Mouse (Mus musculus) embryonic facial prominence, embryonic 12.5 days (tissue): Measurements from ENCODE around the gene Socs7. TPM values are rescaled to one million over a fixed set of nuclear protein-coding genes. Genes with fewer than 3 reads are reported as not detected.

ENCODE experiments used
- ATAC-seq: fragments of 200-750 bp; cut with Nextera tagmentation; 2 replicates; pipeline ENCODE4 v1.8.0; 2017; ENCODE audit not compliant: insufficient number of reproducible peaks, insufficient read depth, low FRiP score, low TSS enrichment
- H3K27ac ChIP-seq: fragments of 300-500 bp; sonication (generic); 2 replicates; pipeline ENCODE4 v1.5.1; 2016; ENCODE audit warnings: mild to moderate bottlenecking
- H3K27me3 ChIP-seq: fragments of 300-500 bp; sonication (generic); 2 replicates; pipeline ENCODE4 v1.6.1; 2016; ENCODE audit warnings: mild to moderate bottlenecking, moderate library complexity
- H3K36me3 ChIP-seq: fragments of 300-500 bp; sonication (generic); 2 replicates; pipeline ENCODE4 v1.6.1; 2016; ENCODE audit warnings: mild to moderate bottlenecking
- H3K4me1 ChIP-seq: fragments of 300-500 bp; sonication (generic); 2 replicates; pipeline ENCODE4 v1.6.1; 2016
- H3K4me2 ChIP-seq: fragments of 300-500 bp; sonication (generic); replicated peaks from 2 replicates; pipeline ENCODE4 v1.6.1; 2016; ENCODE audit warnings: mild to moderate bottlenecking, moderate library complexity
- H3K4me3 ChIP-seq: fragments of 300-500 bp; sonication (generic); 2 replicates; pipeline ENCODE4 v1.5.1; 2016; ENCODE audit warnings: mild to moderate bottlenecking
- H3K9ac ChIP-seq: fragments of 300-500 bp; sonication (generic); 2 replicates; pipeline ENCODE4 v1.6.1; 2016; ENCODE audit warnings: mild to moderate bottlenecking, moderate library complexity
- H3K9me3 ChIP-seq: fragments of 300-500 bp; sonication (generic); 2 replicates; pipeline ENCODE4 v1.6.1; 2016; ENCODE audit warnings: mild to moderate bottlenecking, moderate library complexity
- WGBS: fragments of 180-500 bp; shearing (Covaris S2); methylation state at CpG from one replicate; pipeline ENCODE4 v1.1.7; 2016; 5-methylcytosine and 5-hydroxymethylcytosine counted together
- polyA plus RNA-seq: library from polyadenylated mRNA; unstranded; fragments of >200 nt; fragmentation: Nextera tagmentation; extraction: Ambion mirVana; gene quantifications from 2 replicates; pipeline ENCODE4 v1.2.1, GENCODE M21; 2016

Socs7 gene
- polyA plus RNA-seq, 1 experiment from 2014 or later = 6.1 TPM

GRCm38 (mm10) chr11:97394146-97394545 lies 31.8 kb downstream of the Socs7 start:
- no peak overlapping the region for H3K4me2 ChIP-seq
- no peaks in the 10 kb centered on the region for H3K4me1 ChIP-seq
- H3K4me3 ChIP-seq = no peak overlapping the region
- H3K27me3 ChIP-seq = no peaks in the 10 kb centered on the region
- 89% methylated on average over 11 of the region's 11 CpGs for WGBS
- no peaks in the 10 kb centered on the region for H3K9me3 ChIP-seq
- no peak overlapping the region for H3K27ac ChIP-seq
- H3K36me3 ChIP-seq = peaks cover 74% of the 10 kb centered on the region
- ATAC-seq = no peak
- H3K9ac ChIP-seq = no peak overlapping the region

GRCm38 (mm10) chr11:97398506-97398905 lies 36.2 kb downstream of the Socs7 start:
- peaks cover 36% of the 10 kb centered on the region for H3K36me3 ChIP-seq
- ATAC-seq = no peak
- no peak overlapping the region for H3K9ac ChIP-seq
- peaks cover 5% of the 10 kb centered on the region; the same call in 1 of the 2 replicates for H3K4me1 ChIP-seq
- no peaks in the 10 kb centered on the region for H3K9me3 ChIP-seq
- 79% methylated on average over 2 of the region's 2 CpGs for WGBS
- no peak overlapping the region for H3K4me2 ChIP-seq
- H3K4me3 ChIP-seq = no peak overlapping the region
- H3K27ac ChIP-seq = no peak overlapping the region
- 0 out of 2 replicates have a peak, but pooled peaks cover 6% of the 10 kb centered on the region for H3K27me3 ChIP-seq

- 4% methylated on average over 23 of the region's 23 CpGs for WGBS
- Histone ChIP-seq H3K4me1 (peaks cover 12% of the 10 kb centered on the region), H3K9me3 (no peaks in the 10 kb centered on the region), H3K27ac (no peak overlapping the region), H3K36me3 (peaks cover 20% of the 10 kb centered on the region), H3K4me2 (peak overlapping the region; percentile 60), H3K4me3 (peak overlapping the region; percentile 25), H3K27me3 (0 out of 2 replicates have a peak, but pooled peaks cover 6% of the 10 kb centered on the region), H3K9ac (no peak overlapping the region)
- ATAC-seq = no peak
Measured at GRCm38 (mm10) chr11:97399958-97400710, 37.8 kb downstream of the Socs7 start.

- no peak overlapping the region for H3K9ac ChIP-seq
- 0 out of 2 replicates have a peak, but pooled peaks cover 11% of the 10 kb centered on the region for H3K27me3 ChIP-seq
- WGBS = 15% methylated on average over 6 of the region's 6 CpGs
- H3K4me3 ChIP-seq = no peak overlapping the region
- no peak for ATAC-seq
- peaks cover 21% of the 10 kb centered on the region for H3K4me1 ChIP-seq
- no peaks in the 10 kb centered on the region for H3K9me3 ChIP-seq
- peak overlapping the region; percentile 60; the same call in 1 of the 2 replicates for H3K4me2 ChIP-seq
- H3K36me3 ChIP-seq = peaks cover 12% of the 10 kb centered on the region
- 0 out of 2 replicates have a peak overlapping the region, but pooled peaks have one; percentile 3 for H3K27ac ChIP-seq
Measured at GRCm38 (mm10) chr11:97401082-97401481, 38.7 kb downstream of the Socs7 start.

DNA sequence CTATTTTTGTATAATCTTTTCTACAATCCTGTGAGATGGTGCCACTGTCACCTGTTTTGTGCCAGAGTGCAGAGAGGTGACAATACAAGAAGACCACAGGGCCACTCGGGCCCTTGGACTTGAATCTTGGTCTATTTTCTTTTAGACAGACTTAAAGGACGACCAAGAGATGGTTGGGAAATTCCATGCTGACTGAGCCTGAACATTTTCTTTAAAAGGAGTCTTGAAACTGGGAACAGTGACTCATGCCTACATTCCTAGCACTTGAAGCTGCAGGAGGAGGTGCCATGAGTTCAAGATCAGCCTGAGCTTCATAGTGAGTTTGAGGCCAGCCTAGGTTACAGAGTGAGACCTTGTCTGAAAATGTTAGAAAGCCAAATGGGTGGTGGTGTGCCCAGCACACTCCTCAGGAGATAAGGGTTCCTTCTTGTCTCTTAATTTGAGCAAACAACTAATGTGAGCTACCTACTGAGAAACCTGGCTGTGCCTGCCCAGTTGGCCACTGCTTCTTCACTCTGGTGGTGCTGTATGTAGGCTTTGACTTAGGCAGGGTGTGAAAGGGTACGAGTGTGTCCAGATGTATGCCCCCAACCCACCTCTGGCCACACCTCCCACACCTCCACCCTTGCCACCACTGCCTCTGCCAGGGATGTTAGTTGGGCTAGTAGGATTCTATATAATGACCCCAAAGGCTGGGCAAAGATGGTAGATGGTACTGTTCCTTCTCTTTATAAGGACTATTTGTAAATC lies 39.5 kb downstream of the Socs7 start:
- no peak overlapping the region for H3K4me3 ChIP-seq
- H3K4me2 ChIP-seq = no peak overlapping the region
- H3K4me1 ChIP-seq = peaks cover 29% of the 10 kb centered on the region
- H3K9me3 ChIP-seq = no peaks in the 10 kb centered on the region
- 80% methylated on average over 3 of the region's 3 CpGs for WGBS
- 0 out of 2 replicates have a peak, but pooled peaks cover 15% of the 10 kb centered on the region for H3K27me3 ChIP-seq
- H3K36me3 ChIP-seq = peaks cover 8% of the 10 kb centered on the region; the same call in 1 of the 2 replicates
- no peak overlapping the region for H3K9ac ChIP-seq
- no peak overlapping the region for H3K27ac ChIP-seq
- no peak for ATAC-seq

DNA sequence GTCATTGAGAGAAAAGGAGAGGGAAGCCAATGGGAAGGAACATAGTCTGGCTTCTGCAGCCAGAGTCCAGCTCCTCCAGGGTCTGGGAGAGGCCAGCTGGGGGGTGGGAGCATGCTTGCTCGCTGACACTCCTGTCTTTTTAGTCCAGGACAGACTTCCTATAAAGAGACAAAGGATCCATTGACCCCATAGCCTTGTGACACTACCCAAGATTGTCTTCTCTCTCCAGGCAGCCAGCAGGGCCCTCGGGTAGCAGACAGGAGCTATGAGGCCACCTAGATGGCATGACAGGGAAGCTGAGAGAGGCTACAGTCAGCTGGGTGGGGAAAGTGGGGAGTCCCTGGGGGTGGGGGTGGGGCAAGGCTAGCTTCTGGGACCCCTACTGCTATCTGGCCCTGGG lies 40.4 kb downstream of the Socs7 start:
- WGBS = 2% methylated on average over 2 of the region's 2 CpGs
- Histone ChIP-seq H3K36me3 (0 out of 2 replicates have a peak, but pooled peaks cover 3% of the 10 kb centered on the region), H3K4me3 (no peak overlapping the region), H3K9me3 (no peaks in the 10 kb centered on the region), H3K9ac (no peak overlapping the region), H3K27ac (no peak overlapping the region), H3K27me3 (0 out of 2 replicates have a peak, but pooled peaks cover 15% of the 10 kb centered on the region), H3K4me2 (no peak overlapping the region), H3K4me1 (peaks cover 30% of the 10 kb centered on the region)
- ATAC-seq = no peak

DNA sequence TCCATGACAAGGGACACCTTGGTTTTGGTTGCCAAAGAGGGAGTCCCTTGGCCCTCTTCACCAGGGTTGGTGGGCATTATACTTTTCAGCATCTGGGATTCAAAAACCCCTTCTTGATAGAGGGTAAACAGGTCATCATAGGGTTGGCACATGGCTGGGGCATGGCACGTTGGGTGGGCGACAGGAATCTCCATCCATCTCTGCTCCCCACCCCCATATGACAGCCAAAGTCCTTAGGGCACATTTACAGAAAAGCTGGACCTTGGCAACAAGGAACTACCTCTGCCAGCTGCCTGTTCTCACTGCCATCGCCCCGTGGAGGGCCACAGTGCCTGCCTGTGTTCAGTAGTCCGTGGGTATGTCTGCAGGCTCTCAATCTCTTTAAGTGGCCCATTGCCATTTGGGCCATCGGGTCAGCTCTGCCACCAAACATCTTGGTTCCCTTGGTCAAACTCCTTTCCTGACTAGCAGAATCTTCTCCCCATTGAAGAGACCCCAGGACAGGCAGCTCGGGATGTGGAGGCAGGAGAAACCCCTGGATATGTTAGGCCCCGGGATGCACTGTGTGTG lies 41.3 kb downstream of the Socs7 start:
- Histone ChIP-seq H3K4me3 (peak overlapping the region; percentile 67), H3K9me3 (no peaks in the 10 kb centered on the region), H3K9ac (no peak overlapping the region; the same call in 1 of the 2 replicates), H3K36me3 (no peaks in the 10 kb centered on the region), H3K27ac (0 out of 2 replicates have a peak overlapping the region, but pooled peaks have one; percentile 2), H3K4me1 (peaks cover 30% of the 10 kb centered on the region), H3K4me2 (peak overlapping the region; percentile 99), H3K27me3 (0 out of 2 replicates have a peak, but pooled peaks cover 15% of the 10 kb centered on the region)
- ATAC-seq = no peak
- 36% methylated on average over 8 of the region's 8 CpGs for WGBS

DNA sequence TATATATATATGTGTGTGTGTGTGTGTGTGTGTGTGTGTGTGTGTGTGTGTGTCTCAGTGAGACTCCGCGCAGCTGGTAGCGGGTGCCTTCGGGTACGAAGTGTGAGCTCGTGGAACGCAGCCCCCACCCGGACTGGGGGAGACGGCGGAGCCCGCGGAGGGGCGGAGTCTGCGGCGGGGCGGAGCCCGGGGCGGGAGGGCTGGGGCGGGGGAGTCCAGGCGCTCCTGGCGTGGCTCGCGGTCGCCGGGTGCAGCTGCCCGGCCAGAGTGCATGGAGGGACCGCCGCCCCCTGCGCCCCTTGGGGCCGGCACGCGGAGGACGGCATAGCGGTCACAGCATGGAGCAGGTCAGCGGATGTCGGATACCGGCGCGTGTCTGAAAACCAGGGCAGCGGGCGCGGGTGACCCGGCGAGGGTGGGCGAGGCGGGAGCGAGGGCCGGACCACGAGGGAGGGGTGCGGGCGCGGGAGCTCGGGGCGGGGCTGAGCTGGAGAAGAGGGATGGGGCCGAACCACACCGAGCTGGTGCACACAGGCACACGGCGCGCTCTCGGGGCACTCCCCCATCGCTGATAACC lies 41.9 kb downstream of the Socs7 start:
- Histone ChIP-seq H3K27ac (0 out of 2 replicates have a peak overlapping the region, but pooled peaks have one; percentile 2), H3K4me3 (peak overlapping the region; percentile 67), H3K36me3 (no peaks in the 10 kb centered on the region), H3K9ac (peak overlapping the region; percentile 63), H3K9me3 (no peaks in the 10 kb centered on the region), H3K27me3 (0 out of 2 replicates have a peak, but pooled peaks cover 15% of the 10 kb centered on the region), H3K4me2 (peak overlapping the region; percentile 99), H3K4me1 (peaks cover 30% of the 10 kb centered on the region)
- 1% methylated on average over 49 of the region's 61 CpGs for WGBS
- ATAC-seq = no peak

DNA sequence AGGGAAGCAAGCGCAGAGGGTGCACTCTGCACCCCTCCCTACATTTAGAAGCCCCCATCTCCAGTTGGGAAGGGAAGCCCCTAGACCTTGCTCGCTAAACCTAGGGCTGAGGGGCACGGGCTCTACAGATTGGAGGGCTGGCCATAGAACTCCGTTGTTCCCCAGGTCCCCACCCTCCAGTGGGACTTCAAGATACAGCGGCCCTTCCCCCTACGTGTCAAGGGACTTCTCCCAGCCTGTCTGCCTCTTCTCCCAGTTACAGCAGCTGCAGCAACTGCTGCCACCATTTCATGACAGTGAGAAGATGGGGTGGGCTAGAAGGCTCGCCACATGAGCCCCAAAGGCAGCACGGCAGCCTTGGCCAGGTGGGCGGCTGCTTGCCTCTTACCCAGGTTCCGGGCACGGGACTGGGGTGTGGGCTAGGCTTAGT lies 42.4 kb downstream of the Socs7 start:
- peak overlapping the region; percentile 63 for H3K9ac ChIP-seq
- peak overlapping the region; percentile 67 for H3K4me3 ChIP-seq
- H3K27me3 ChIP-seq = 0 out of 2 replicates have a peak, but pooled peaks cover 15% of the 10 kb centered on the region
- peak; percentile 30; the same call in 1 of the 2 replicates for ATAC-seq
- H3K4me2 ChIP-seq = peak overlapping the region; percentile 99
- peaks cover 30% of the 10 kb centered on the region for H3K4me1 ChIP-seq
- H3K27ac ChIP-seq = 0 out of 2 replicates have a peak overlapping the region, but pooled peaks have one; percentile 2
- H3K36me3 ChIP-seq = no peaks in the 10 kb centered on the region
- no peaks in the 10 kb centered on the region for H3K9me3 ChIP-seq
- WGBS = 3% methylated on average over 11 of the region's 11 CpGs

- no peak overlapping the region for H3K9ac ChIP-seq
- H3K27me3 ChIP-seq = 0 out of 2 replicates have a peak, but pooled peaks cover 15% of the 10 kb centered on the region
- H3K4me2 ChIP-seq = peak overlapping the region; percentile 99
- no peak overlapping the region for H3K4me3 ChIP-seq
- no peaks in the 10 kb centered on the region for H3K36me3 ChIP-seq
- H3K9me3 ChIP-seq = no peaks in the 10 kb centered on the region
- peaks cover 25% of the 10 kb centered on the region for H3K4me1 ChIP-seq
- ATAC-seq = no peak
- H3K27ac ChIP-seq = peak overlapping the region; percentile 66
- WGBS = 58% methylated on average over 10 of the region's 10 CpGs
Measured at GRCm38 (mm10) chr11:97406094-97406951, 44.0 kb downstream of the Socs7 start.
